Mouse (Mus musculus) embryo, embryonic 9.5 days (tissue): Measurements from ENCODE around the gene Aspm.

Experiments used
- DNase-seq: peaks from one replicate; pipeline ENCODE4 v3.0.0-alpha.2; 2017; ENCODE audit errors: extremely low spot score

Aspm gene

DNA sequence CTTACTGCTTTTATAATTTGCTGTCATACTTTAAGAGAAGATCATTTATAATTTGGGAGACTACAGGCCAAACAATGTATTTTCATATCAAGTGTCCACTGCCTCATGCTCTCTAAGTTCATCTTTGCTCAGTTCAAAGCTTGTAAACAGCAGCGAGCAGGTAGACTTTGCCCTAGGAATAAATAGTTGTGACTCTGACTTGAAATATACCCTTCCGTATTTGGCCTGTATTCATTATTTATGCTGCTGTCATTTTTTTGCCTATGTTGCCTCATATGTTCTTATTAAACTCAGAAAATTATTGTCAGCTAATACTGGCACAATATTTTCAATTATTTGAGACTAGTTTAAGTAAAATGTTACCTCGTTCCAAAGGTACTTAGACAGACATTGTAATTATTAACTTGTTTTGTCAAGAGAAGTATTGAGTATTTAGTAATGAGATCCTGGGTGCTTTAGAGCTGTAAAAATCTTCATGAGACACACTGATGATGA is 46.7 kb downstream of the Aspm start, which contains the start of gene F13b:
Gene F13b, plus strand, starts transcription at position 445 of the 495 bp plus-strand sequence.
- no peak for DNase-seq

DNA sequence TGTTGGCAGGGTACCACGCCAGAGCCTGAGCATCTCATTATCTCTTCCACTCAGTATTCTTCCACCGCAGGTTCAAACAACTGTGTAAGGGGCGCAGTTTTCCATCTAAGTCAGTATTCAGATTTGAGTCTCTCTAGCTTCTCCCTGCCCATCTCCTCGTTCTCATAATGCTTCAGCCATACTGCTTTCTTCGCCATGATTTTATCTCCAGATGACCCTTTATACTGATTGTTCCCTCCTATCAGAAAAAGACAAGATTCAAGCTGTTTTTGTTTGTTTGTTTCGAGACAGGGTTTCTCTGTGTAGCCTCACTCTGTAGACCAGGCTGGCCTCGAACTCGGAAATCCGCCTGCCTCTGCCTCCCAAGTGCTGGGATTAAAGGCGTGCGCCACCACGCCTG is 60.0 kb downstream of the Aspm start:
- DNase-seq: no peak
